Mouse (Mus musculus) liver, embryonic 11.5 days (tissue): Measurements from ENCODE around the gene Arhgef25. TPM values are rescaled to one million over a fixed set of nuclear protein-coding genes. Genes with fewer than 3 reads are reported as not detected.

ENCODE experiments used
- ATAC-seq: fragments of 200-750 bp; cut with Nextera tagmentation; replicated peaks from 2 replicates; pipeline ENCODE4 v1.8.0; 2017; ENCODE audit warnings: moderate number of reproducible peaks, mild to moderate bottlenecking, moderate TSS enrichment, moderate library complexity; ENCODE audit not compliant: low FRiP score
- DNase-seq: peaks from one replicate; pipeline ENCODE4 v3.0.0-alpha.2; 2017; ENCODE audit warnings: low spot score
- H3K27ac ChIP-seq: fragments of 300-500 bp; sonication (generic); 2 replicates; pipeline ENCODE4 v1.5.1; 2014; ENCODE audit warnings: mild to moderate bottlenecking, low read depth, low read length, control low read depth
- H3K27me3 ChIP-seq: fragments of 300-500 bp; sonication (generic); replicated peaks from 2 replicates; pipeline ENCODE4 v1.6.1; 2014; ENCODE audit warnings: low read length, mixed read lengths; ENCODE audit not compliant: control insufficient read depth, insufficient read depth
- H3K36me3 ChIP-seq: fragments of 300-500 bp; sonication (generic); 2 replicates; pipeline ENCODE4 v1.6.1; 2014; ENCODE audit warnings: mild to moderate bottlenecking, low read length, moderate library complexity, mixed read lengths; ENCODE audit not compliant: control insufficient read depth, insufficient read depth
- H3K4me1 ChIP-seq: fragments of 300-500 bp; sonication (generic); replicated peaks from 2 replicates; pipeline ENCODE4 v1.6.1; 2014; ENCODE audit warnings: low read length, mixed read lengths; ENCODE audit not compliant: control insufficient read depth, insufficient read depth
- H3K4me2 ChIP-seq: fragments of 300-500 bp; sonication (generic); 2 replicates; pipeline ENCODE4 v1.6.1; 2014; ENCODE audit warnings: mild to moderate bottlenecking, control low read depth, moderate library complexity
- H3K4me3 ChIP-seq: fragments of 300-500 bp; sonication (generic); 2 replicates; pipeline ENCODE4 v1.5.1; 2014; ENCODE audit warnings: low read depth, low read length, control low read depth
- H3K9ac ChIP-seq: fragments of 300-500 bp; sonication (generic); 2 replicates; pipeline ENCODE4 v1.6.1; 2014; ENCODE audit warnings: low read depth, low read length, control low read depth
- H3K9me3 ChIP-seq: fragments of 300-500 bp; sonication (generic); 2 replicates; pipeline ENCODE4 v1.6.1; 2016; ENCODE audit warnings: low read length, inconsistent platforms, mixed read lengths; ENCODE audit not compliant: control insufficient read depth
- WGBS: fragments of 180-500 bp; shearing (Covaris S2); extraction: QIAGEN DNeasy Blood & Tissue Kit; methylation state at CpG from one replicate; pipeline ENCODE4 v1.1.7; 2014; 5-methylcytosine and 5-hydroxymethylcytosine counted together
- polyA plus RNA-seq: library from polyadenylated mRNA; unstranded; fragments of >200 nt; fragmentation: Nextera tagmentation; extraction: Ambion mirVana; gene quantifications from 2 replicates; pipeline ENCODE4 v1.2.1, GENCODE M21; 2014

Arhgef25 gene
- 28.3 and 30.2 TPM in 2 replicates for polyA plus RNA-seq

DNA sequence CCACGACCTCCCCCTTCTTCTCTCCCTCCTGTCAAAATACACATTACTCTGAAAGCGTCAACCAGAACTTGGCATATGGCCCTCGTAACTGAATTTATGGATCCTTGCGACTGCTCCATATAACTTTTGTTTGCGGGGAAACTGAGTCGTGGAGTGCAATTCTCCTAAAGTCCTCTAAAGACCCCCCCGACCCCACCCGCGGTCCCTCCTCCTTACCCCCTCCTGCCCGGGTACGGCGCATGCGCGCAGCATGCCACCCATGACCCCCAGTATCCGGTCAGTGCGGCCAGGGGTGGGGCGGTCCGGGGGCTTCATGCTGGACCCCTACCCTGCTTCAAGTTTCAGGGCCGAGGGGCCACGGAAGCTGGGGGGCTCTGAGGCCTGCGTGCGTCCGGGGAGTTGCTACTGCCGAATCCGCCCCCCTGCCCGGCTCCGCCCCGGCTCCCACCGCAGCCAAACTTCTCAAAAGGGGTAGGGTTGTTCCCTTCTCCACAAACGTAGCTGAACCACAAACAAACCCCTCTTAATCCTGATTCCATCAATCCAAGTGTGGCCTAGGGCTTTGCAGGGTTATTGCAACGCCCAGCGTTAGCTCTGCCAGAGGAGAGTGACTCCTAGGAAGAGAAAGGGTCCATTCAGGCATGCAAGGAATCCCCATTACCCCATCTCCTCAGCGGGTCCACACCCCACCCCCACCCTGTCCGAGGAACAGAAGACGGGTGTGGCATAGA, at the start of gene Arhgef25:
Gene Arhgef25, minus strand, starts transcription at position 433 of the 731 bp plus-strand sequence.
- DNase-seq (peak; percentile 77), ATAC-seq (peak; percentile 5; the same call in 1 of the 2 replicates)
- Histone ChIP-seq H3K4me2 (peak within 1 kb of the TSS; percentile 92), H3K4me3 (peak within 1 kb of the TSS; percentile 66), H3K36me3 (peaks cover 8% of the 10 kb centered on the region), H3K9me3 (no peaks in the 10 kb centered on the region), H3K4me1 (peaks cover 58% of the 10 kb centered on the region), H3K27me3 (no peaks in the 10 kb centered on the region), H3K9ac (peak within 1 kb of the TSS; percentile 67), H3K27ac (peak within 1 kb of the TSS; percentile 86)
- WGBS = 3% methylated on average over 35 of the region's 35 CpGs

GRCm38 (mm10) chr10:127238241-127238824, 48.5 kb upstream of the Arhgef25 start:
- no peak for DNase-seq
- Histone ChIP-seq H3K27ac (no peak overlapping the region), H3K27me3 (peaks cover 36% of the 10 kb centered on the region), H3K36me3 (no peaks in the 10 kb centered on the region), H3K4me2 (no peak overlapping the region), H3K4me3 (no peak overlapping the region), H3K9me3 (no peaks in the 10 kb centered on the region), H3K4me1 (no peaks in the 10 kb centered on the region), H3K9ac (no peak overlapping the region)
- no peak for ATAC-seq
- 56% methylated on average over 18 of the region's 18 CpGs for WGBS

DNA sequence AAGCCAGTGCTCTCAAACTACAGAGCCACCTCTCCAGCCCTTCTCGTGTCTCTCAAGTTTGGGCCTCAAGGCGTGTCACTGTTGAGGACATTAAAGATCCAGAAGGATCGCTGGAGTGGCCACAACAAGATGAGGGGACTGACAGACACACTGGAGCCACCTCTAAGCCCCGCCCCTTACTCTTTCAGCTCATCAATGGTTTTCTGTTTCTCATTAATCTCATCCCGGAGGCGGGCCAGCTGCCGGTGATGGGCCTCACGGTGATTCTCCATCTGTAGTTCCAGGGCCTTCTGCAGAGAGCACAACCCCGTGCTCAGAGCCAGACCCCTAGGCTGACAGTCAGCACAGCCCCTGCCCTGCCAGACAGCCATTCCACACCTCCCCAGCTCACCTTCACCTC, 46.7 kb upstream of the Arhgef25 start:
- no peak overlapping the region for H3K4me2 ChIP-seq
- H3K4me1 ChIP-seq = no peaks in the 10 kb centered on the region
- no peak for DNase-seq

GRCm38 (mm10) chr10:127233141-127233540, 43.3 kb upstream of the Arhgef25 start:
- no peak overlapping the region for H3K27ac ChIP-seq
- no peak for DNase-seq
- ATAC-seq = no peak
- H3K4me2 ChIP-seq = no peak overlapping the region
- H3K9me3 ChIP-seq = no peaks in the 10 kb centered on the region
- peaks cover 8% of the 10 kb centered on the region for H3K4me1 ChIP-seq
- peaks cover 20% of the 10 kb centered on the region for H3K27me3 ChIP-seq
- H3K4me3 ChIP-seq = no peak overlapping the region
- H3K9ac ChIP-seq = no peak overlapping the region
- no peaks in the 10 kb centered on the region for H3K36me3 ChIP-seq
- 67% methylated on average over 9 of the region's 9 CpGs for WGBS

More for the DNA sequence above, 46.7 kb upstream of the Arhgef25 start:
- Histone ChIP-seq H3K9me3 (no peaks in the 10 kb centered on the region), H3K27ac (no peak overlapping the region), H3K9ac (no peak overlapping the region), H3K27me3 (peaks cover 36% of the 10 kb centered on the region), H3K4me3 (no peak overlapping the region), H3K36me3 (no peaks in the 10 kb centered on the region)
- ATAC-seq = no peak
- WGBS = 44% methylated on average over 9 of the region's 9 CpGs

DNA sequence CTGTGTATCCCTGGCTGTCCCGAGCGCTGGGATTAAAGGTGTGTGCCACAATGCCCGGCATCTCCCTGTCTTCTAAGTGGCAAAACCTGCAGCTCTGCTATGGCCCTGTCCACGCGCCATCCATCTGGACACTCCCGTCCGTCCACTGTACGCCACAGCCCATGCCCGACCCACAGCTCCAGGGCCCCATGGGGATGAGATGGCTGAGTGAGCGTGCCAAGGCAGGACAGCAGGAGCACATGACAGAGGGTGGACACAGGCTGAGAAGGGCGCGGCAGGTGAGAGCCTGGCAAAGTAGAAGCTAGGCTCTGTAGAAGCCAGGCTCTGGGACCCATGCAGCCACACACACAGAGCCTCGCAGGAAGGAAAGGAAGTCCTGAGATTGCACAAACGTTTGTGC, 41.9 kb upstream of the Arhgef25 start:
- ATAC-seq (no peak), DNase-seq (no peak)
- H3K4me3 ChIP-seq = no peak overlapping the region
- peaks cover 7% of the 10 kb centered on the region; the same call in 1 of the 2 replicates for H3K27me3 ChIP-seq
- H3K9ac ChIP-seq = no peak overlapping the region
- H3K4me2 ChIP-seq = no peak overlapping the region
- H3K4me1 ChIP-seq = peaks cover 9% of the 10 kb centered on the region
- 77% methylated on average over 14 of the region's 14 CpGs for WGBS
- H3K27ac ChIP-seq = no peak overlapping the region
- no peaks in the 10 kb centered on the region for H3K9me3 ChIP-seq
- no peaks in the 10 kb centered on the region for H3K36me3 ChIP-seq

DNA sequence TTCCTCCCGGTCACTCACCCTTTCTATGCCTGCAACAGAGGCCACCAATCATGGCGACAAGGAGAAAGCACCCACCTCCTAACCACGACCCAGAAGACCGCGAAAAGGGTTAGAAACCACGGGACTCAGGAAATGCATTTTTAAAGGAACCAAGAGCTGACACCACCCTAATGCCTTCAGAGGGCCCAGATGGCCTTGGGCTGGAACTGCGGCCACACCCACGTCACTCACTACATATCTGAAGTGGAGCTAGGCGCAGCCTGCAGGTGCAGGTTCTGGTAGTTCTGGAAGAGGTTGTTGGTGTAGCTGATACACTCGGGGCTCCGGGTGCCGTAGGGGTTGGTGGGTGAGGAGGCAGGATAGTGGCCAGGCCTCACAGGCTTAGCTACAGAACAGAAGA, 40.8 kb upstream of the Arhgef25 start:
- whole genome bisulfite sequencing = 53% methylated on average over 12 of the region's 12 CpGs
- no peak for ATAC-seq
- DNase-seq = no peak
- Histone ChIP-seq H3K9me3 (no peaks in the 10 kb centered on the region), H3K4me2 (no peak overlapping the region), H3K9ac (no peak overlapping the region), H3K27me3 (peaks cover 2% of the 10 kb centered on the region; the same call in 1 of the 2 replicates), H3K36me3 (no peaks in the 10 kb centered on the region), H3K4me3 (no peak overlapping the region), H3K4me1 (peaks cover 11% of the 10 kb centered on the region), H3K27ac (no peak overlapping the region)

DNA sequence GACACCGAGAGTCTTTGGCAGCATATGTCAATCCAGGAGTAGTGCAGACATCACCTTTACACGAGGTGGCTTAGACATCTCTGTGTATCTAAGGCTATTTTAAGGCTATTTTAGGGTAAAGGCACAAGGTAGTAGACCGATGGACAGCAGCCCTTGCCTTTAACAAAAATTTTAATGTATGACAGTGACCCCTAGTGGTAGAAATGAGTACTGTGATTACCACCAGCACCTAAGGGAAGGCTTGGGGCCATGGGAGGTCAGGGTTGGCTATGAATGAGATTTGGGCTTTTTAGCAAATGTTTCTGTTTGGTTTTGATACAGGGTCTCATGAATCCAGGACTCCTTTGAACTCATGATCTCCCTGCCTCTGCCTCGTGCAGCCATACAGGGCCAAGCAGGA, 39.0 kb upstream of the Arhgef25 start:
- Histone ChIP-seq H3K4me1 (peaks cover 12% of the 10 kb centered on the region), H3K9ac (no peak overlapping the region), H3K9me3 (no peaks in the 10 kb centered on the region), H3K4me2 (no peak overlapping the region), H3K27ac (no peak overlapping the region), H3K27me3 (no peaks in the 10 kb centered on the region; the same call in 1 of the 2 replicates), H3K36me3 (no peaks in the 10 kb centered on the region), H3K4me3 (no peak overlapping the region)
- ATAC-seq (peak; percentile 63), DNase-seq (no peak)
- WGBS = 24% methylated on average over 4 of the region's 4 CpGs

- no peaks in the 10 kb centered on the region for H3K36me3 ChIP-seq
- H3K9ac ChIP-seq = no peak overlapping the region
- peaks cover 12% of the 10 kb centered on the region for H3K4me1 ChIP-seq
- DNase-seq (no peak), ATAC-seq (no peak)
- WGBS = 67% methylated on average over 8 of the region's 8 CpGs
- no peak overlapping the region for H3K4me3 ChIP-seq
- H3K4me2 ChIP-seq = no peak overlapping the region
- H3K27me3 ChIP-seq = no peaks in the 10 kb centered on the region; the same call in 1 of the 2 replicates
- H3K27ac ChIP-seq = no peak overlapping the region
- H3K9me3 ChIP-seq = no peaks in the 10 kb centered on the region
Observed at GRCm38 (mm10) chr10:127227163-127227562, 37.3 kb upstream of the Arhgef25 start.
